Mouse (Mus musculus): Measurements from ENCODE around the gene Iba57.

The Iba57 gene

DNA sequence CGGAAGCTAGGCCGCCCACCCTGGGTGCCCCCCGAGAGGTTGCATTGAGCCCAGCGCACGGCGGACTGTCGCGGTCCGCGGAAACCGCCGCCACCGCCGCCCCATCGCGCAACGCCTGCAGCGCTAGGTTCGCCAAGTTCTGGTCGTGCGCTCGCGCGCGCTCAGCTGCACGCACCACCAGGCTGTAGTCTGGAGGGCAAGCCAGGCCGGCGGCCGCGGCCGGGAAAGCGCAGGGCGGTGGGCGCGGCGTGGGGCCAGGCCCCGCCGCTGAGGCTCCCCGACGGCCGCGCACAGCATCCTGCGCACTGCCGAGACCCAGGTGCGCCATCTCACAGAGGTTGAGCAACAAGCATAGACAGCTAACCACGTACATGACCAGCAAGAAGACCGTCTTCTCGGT lies 12.9 kb upstream of the Iba57 start:
- no peak for ATAC-seq (ENCODE audit: insufficient number of reproducible peaks, low FRiP score, low TSS enrichment)

DNA sequence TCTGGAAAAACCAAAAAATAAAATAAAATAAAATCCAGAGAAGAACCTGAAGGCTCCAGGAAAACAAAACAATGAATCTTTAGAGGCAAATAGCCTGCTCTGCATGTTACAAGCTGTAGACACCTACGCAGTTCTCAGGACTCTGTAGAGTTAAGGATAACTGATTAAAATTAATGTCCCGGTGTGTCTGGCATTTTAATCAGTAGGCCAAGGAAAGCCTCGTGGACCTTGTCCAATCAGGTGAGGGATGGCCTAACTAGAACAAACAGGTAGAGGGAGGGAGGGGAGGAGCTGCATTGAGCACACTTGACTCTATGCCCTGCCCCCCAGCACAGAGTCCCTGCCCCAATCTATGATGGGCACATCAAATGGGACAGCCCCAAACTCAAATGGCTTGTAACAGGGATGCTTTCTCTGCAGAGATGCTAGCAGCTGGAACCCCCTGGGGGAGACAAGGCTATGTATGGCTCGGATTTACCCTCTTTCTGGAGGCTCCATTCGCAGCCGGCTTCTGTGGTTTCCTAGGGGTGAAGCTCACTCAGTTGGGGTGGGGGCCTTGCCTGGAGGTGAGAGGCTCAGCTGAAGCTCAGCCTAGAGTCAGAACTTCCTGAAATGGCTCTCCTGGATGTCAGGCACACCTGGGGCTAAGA lies 10.8 kb upstream of the Iba57 start:
- ATAC-seq (ENCODE audit: insufficient number of reproducible peaks, low FRiP score, low TSS enrichment) = no peak

DNA sequence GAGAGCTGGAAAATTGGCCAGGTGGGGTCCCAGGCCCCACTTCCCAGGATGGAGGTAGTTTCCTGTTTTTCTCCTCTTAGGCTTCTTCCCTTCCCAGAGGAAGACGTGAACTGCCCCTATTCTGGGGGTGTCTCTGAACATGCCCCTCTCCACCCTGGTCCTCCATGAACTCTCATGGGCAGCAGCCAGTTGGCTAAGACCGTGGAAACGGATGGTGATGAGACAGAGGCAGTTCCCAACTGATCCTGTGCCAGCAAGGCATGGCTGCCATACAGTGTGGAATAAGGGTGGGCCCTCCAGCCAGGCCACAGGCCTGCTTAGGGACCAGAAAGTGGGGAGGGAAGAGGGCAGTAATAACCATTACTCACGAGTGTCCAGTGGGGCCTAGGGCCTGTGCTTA lies 7.0 kb upstream of the Iba57 start:
- ATAC-seq (ENCODE audit: insufficient number of reproducible peaks, low FRiP score, low TSS enrichment) = no peak

DNA sequence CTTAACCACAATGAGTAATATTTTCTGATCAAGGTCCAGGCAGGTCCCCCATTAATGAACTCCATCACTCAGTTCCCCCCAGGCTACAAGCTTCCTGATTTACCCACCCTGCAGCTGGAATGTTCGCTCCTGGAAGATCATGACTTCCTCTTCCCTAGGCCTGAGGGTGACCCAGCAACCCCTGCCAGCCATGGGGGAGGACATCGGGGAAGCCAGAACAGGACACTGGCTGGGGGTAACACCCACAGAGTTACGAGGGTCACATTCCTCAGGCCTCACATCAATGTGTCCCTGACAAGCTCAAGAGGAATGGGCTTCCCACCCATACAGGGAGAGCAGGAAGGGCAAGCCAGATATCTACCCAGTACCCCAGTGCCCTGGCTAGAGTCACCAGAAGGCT lies 6.3 kb upstream of the Iba57 start:
- no peak for ATAC-seq (ENCODE audit: insufficient number of reproducible peaks, low FRiP score, low TSS enrichment)

DNA sequence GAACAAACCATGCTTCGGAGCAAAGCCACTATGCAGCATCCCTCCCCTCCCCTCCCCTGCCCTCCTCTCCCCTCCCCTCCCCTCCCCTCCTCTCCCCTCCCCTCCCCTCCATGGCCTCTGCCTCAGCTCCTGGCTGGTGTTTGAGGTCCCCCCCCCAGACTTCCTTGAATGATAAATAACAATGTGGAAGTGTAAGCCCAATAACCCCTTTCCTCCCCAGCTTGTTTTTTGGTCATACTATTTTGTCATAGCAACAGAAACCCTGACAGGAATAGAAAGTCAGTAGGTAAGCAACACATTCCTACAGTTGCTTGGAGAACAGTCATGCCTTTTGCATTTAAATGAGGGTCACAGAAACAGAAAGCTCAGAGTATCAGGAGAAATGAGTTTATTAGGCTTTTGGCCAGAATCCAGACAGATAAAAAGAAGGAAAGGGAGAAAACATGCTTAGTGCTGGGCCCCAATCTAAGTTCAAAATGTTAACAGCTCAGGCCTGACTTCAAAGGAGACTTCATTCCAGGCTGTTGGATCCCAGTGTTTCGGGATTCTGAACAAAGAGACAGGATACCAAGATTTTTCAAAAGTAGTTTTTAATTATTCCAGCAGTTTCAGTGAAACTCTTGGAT lies 2.2 kb upstream of the Iba57 start:
- ATAC-seq (ENCODE audit: insufficient number of reproducible peaks, low FRiP score, low TSS enrichment) = no peak

DNA sequence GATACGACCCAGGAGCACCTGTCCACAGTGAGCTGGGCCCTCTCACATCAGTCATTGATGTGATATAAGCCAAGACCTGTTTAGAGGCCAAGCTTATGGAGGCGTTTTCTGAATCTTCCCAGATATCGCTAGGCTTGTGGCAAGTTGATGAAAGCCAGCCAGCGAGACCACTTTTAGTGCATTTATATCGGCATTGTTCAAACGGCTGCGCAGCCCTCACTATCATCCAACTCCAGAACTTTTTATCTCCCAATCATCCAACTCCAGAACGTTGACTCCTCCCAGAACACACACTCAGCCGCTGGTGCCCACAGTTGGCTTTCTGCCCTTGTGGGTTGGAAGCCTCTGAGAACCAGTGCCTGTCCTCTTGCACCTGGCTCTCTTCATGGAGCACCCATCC lies 845 bp upstream of the Iba57 start:
- no peak for ATAC-seq (ENCODE audit: insufficient number of reproducible peaks, low FRiP score, low TSS enrichment)

DNA sequence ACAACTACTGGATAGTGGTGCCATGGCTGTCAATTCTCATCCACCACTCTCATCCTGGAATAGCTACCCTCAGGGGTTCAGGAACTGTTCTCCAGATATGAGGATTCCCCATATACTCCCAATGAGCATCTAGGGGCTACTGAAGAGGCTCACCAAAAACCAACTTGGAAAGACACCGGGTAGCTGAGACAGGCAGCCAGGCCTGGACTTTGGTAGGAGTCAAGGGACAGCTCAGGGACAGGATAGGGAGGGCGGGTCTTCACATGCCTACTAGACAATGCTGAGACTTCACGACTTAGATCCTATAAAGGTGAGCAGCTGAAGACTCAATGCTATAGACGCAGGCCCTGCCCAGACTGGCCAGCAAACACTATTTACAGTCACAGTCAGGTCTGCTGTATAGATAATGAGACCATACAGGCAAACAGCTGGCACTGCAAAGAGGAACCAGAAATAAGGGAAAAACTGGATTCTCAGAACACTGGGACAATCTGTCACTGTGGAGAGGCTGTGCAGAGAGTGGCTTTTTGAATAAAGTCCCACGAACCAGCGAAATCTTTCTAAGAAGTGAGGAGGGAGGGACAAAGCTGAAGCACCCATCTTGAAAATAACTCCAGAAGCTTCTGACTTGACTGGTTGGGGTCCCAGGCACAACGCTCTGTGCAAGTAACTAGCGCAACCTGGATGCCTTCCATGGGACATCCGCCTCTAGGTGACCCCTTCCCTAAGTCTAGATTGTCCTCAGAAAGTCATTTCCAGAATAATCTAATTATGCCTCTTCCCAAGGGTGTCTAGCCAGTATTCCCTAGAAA lies 890 bp downstream of the Iba57 start:
- no peak for ATAC-seq (ENCODE audit: insufficient number of reproducible peaks, low FRiP score, low TSS enrichment)

DNA sequence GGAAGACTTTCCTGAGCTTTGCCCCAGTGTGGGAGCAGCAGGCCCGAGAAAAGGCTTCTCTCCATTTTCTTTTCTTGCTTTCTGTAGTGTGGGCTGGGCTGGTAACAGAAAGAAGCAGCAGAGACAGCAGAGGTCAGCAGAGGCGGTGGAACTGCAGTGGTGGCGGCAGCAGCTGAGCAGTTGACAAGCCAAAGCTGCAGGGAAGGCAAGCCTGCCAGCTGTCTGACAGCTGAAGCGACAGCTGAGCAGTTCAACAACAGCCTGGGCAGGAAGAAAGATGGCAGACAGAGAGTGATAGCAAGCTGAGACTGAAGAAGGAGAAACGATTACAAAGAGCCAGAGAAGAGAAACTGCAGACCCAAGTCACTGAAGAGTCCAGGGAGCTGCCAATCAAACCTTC lies 2.1 kb downstream of the Iba57 start:
- ATAC-seq (ENCODE audit: insufficient number of reproducible peaks, low FRiP score, low TSS enrichment) = no peak

DNA sequence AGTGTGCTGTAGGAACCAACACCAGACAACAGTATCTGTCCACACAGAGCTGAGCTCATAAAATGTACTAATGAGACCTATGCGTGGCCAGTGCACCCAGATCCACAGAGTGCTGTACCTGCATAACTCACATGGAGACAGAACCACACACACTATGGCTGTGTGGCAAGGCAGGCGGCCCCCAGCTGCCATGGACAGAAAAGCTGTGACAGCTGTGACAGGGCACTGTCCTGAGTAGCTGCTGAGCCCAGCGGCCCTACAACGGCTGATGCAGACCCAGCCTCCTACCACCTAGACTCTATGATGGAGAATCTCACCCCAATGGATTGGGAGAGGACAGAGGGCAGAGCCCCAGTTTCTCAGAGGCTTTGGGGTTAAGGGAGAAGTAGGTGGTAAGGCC lies 4.0 kb downstream of the Iba57 start:
- ATAC-seq (ENCODE audit: insufficient number of reproducible peaks, low FRiP score, low TSS enrichment) = no peak

DNA sequence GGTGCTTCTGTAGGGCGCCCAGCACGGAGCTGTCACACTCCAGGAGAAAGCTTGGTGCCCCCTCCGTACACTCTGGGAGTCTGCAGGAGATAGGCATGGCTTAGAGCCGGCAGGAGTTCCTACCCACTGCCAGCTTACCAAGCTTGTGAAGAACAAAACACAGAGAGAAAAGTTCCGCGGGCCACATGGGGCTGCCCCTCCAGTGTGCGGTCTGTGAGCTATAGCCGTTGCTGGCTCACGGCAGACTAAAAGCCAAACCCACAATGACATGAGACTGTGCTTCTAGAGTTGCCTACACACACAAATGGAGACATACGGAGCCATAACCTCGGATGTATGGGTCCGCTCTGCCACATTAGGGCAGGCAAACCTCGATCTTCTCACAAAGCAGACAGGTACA lies 4.4 kb downstream of the Iba57 start:
- ATAC-seq (ENCODE audit: insufficient number of reproducible peaks, low FRiP score, low TSS enrichment) = no peak

DNA sequence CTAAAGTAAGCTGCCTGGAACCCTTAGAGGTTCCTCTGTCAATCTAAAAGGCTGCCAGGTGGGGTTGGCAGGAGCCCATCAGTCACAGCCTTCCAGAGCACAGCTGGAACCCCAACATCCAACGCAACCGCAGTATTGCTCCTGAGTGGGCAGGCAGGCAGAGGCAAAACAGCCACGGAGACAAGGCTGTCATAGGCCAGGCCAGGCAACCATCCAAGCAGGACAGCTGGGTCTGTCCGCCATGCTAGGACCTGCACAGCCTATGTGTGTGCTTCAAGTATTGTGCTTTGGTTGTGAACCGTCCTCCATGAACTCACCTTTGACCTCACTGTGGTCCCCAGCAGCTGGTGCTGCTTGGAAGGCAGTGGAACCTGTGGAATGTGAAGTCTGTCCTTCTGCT lies 7.6 kb downstream of the Iba57 start:
- no peak for ATAC-seq (ENCODE audit: insufficient number of reproducible peaks, low FRiP score, low TSS enrichment)

DNA sequence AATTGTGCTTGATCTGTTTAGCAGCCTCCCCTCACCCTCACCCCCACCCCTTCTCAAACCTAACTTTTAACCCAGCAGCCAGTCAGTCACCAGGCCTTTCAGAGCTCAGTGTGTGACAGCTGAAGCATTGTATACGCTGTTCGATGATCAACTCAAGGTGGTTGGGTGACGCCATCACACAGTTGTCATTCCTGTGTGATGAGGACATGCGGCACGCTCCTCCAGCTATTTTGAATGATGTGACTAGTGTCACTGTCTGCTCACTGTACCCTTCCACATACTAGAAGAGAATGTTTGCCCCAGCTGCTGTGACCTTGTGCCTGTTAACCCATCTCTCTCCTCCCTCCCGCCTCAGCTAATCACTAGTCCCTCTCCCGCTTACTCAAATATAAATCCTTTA lies 9.3 kb downstream of the Iba57 start:
- no peak for ATAC-seq (ENCODE audit: insufficient number of reproducible peaks, low FRiP score, low TSS enrichment)

DNA sequence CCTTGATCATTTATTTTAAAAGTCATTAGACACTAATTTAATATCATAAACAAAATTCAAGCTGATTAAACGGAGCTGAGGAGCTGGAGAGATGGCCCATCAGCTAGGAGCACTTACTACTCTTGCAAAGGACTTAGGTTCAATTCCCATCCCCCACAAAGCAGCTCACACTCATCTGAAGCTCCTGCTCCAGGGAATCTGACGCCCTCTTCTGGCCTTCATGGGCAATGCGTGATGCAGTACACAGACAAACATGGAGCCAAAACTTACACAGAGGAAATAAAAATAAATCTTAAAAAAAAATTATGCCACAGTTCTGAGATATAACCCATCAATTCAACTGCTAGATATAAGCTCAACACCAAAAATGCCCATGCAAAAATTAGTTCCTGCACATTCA lies 11.8 kb downstream of the Iba57 start:
- no peak for ATAC-seq (ENCODE audit: insufficient number of reproducible peaks, low FRiP score, low TSS enrichment)

DNA sequence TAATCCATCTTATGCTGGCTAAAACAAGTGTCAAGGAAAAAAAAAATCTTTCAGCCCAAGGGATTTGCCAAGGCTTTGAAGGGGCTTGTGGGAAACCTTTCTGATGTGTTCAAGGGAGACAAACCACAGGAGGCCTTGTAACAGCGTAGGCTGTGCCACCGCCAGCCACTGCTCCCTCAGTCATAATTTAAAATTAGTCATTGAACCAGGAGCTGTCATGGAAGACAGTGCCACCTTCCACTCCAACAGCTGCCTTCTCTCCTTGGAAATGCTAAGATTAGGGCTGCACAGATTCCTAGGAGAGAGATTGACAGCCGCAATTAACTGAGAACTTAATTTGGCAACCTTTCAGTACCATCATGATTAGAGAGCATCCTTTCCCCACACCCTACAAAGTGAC lies 14.2 kb downstream of the Iba57 start:
- ATAC-seq (ENCODE audit: insufficient number of reproducible peaks, low FRiP score, low TSS enrichment) = no peak

DNA sequence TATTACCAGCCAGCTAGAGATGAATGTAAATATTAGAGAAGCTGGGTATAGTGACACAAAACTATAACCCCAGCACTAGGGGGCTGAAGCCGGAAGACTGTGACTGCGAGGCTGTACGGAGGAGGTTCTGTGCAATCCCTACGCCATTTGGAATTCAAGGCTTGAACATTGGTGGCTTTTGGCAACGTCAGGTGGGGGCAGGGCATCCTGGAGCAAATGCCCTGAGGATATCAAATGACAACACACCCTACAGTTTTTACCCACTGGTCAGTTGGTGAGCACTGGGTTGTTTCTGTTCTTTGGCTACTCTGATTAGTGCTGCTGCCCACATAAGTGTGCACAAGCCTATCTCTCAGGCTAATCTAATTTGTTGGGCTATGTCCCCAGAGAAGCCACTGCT lies 20.6 kb downstream of the Iba57 start:
- ATAC-seq (ENCODE audit: insufficient number of reproducible peaks, low FRiP score, low TSS enrichment) = no peak

DNA sequence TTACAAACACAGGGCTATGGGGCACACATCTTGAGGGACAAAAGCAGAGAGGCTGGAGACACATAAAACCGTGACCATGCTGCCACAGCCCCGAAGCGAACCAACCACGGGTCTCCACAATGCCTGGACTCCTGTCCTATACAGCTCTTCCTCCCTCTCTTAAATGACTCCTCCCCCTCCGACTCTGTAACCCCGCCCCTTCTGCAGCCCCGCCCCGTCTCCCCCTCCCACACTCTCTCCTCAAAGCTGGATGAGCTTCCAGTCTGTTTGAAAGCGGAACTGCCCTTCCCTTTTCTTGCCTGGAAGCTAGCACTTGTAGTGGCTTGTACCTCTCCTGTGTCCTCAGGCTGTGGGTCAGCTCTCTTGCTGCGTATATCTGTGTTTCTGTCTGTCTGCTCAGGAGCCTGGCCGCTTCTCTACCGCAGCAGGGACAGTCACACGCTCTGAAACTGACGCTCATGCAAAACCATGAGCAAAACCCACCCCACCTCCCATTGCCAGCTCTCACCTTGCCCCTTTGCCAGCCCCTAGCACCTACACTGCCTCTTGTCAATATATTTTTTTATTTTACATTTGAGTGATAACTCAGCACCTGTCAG lies 21.7 kb downstream of the Iba57 start:
- no peak for ATAC-seq (ENCODE audit: insufficient number of reproducible peaks, low FRiP score, low TSS enrichment)

DNA sequence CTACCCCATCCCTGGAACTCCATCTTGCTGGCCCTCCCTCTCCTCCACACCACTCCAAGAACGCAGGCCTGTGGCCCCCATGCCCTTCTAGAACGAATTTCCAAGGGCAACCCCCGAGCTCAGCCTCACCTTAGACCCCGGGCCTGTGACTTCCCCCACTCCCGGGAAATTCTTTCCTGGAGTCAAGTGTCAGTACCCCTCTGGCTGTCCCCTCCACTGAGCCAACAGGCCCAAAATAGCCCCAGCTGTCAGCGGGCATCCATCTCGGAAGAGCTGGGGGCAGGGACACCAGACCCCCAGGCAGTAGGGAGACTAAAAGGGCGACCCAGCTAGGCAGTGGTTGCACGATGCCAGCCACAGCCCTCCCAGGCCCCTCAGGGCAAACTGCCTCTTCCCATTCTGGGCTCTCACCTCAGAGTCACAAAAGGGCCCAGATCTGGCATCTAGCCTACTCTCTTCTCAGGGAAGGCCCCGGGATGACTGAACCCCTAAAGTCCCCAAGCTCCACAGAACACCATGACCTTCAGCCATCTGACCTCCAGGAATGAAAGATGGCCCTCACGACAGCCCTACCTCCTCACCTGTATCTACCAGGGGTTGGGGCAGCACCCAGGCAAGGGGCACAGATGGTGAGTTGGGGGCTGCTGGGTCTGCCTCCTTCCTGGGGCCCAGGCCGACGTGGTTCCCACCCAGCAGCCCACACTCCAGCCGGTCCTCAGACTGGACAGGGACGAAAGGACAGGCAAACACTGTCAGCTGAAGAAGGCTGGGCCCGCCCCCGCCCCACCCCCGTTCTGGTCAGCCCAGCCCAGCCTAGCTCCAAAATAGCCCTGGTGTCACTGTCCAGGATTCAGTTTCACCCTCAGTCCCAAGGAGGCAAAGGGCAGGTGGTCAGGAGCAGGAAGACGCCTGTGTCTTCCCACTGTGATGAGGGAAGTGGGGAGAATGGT lies 24.7 kb downstream of the Iba57 start:
- no peak for ATAC-seq (ENCODE audit: insufficient number of reproducible peaks, low FRiP score, low TSS enrichment)

DNA sequence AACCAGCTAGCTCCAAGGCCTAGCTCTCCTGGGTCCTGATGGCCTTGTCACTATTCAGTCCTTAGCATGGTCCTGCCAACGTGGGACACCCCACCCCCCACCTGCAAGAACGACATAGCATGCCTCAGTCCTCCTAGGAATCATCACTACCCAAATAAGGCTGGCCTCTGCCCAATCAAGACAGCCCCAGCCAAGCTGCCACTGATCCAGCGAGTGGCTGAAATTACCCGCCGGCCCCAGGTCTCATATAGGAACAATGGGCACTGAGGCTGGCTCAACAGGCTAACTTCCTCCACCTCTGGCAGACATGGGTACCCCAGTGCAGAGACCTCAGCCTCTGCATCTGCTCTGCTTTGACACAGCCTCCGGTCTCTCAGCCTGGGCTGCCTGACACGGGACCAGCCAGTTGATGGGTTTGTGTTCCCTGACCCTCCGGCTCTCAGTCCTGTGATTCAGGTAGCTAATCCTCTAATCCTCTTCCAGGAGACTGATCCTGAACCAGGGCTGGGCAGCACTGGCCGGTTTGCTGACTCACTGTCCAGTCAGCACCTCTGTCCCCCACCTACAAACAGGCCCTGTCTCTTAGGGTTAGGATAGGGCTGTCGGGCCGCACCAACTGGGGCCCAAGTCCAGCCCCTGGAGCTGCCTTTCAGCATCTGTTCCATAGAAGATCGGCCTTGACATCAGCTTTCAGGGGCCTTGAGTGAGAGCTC lies 26.4 kb downstream of the Iba57 start:
- no peak for ATAC-seq (ENCODE audit: insufficient number of reproducible peaks, low FRiP score, low TSS enrichment)

DNA sequence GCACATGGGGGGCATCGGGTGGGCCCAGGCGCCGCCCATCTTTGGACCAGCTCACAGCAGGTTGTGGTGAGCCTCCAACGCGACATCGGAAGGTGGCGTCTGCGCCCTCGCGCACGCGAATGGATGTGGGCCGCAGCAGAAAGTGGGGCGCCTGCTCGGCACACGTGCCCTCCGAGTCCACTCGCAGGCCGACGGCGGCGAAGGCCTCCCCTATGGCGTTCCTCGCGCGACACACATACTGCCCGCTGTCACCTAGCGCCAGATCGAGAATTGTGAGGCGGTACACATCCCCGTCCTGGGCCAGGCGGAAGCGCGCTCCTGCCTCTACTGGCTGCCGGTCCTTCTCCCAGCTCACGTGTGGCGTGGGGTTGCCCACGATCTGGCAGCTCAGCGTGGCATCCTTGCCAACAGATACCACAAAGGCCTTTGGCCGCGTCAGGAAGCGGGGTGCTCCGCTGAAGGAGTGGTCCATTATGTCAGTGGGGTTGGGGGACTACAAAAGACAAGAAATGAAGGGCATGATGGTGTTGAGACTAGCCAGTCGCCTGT lies 27.6 kb downstream of the Iba57 start, which contains the start of gene Obscn:
Gene Obscn, minus strand, starts transcription at position 499 of the 549 bp plus-strand sequence.
- no peak for ATAC-seq (ENCODE audit: insufficient number of reproducible peaks, low FRiP score, low TSS enrichment)
